Mouse (Mus musculus) c-Kit-positive CD71-positive TER-119-negative erythroid progenitor cells, embryonic 14.5 days (primary cell): Measurements from ENCODE around the gene Wt1.

Experiments used
- DNase-seq: peaks from one replicate; pipeline ENCODE4 v3.0.0-alpha.2; 2013; ENCODE audit warnings: low read depth

Gene Wt1

DNA sequence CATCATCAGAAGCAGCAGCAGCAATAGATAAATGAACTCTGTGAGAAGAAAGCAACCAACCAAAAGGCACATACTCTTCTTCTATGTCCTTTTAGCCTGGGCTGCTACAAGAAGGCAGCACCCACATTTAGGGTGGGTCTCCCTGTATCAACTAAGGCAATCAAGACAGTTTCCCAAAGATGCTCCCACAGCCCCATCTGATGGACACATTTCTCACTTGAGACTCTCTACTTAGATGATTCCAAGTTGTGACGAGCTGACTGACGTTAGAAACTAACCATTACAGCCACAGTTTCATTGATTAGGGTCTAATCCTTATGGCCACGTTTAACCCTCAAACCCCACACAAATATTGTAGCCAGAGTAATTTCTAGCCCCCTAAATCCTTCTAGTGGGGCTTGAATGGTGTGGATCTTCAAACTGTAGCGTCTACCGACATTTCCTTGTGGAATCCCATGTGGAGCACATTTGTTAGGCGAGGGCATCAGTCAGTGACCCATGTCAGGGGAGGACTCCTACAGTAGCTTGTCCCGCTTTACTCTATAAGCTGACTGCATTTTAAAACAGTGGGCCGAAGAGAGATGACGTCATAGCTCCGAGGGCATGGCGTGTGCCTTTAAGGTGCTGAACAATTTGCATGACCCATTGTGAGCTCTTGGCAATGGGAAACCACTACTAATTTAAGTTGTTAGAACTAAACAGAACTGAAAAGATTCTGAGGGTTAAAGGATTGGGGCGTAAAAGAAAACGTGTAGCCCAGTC is 59.6 kb downstream of the Wt1 start:
- no peak for DNase-seq

- DNase-seq: no peak
Observed at GRCm38 (mm10) chr2:105186591-105186990, 60.3 kb downstream of the Wt1 start.

DNA sequence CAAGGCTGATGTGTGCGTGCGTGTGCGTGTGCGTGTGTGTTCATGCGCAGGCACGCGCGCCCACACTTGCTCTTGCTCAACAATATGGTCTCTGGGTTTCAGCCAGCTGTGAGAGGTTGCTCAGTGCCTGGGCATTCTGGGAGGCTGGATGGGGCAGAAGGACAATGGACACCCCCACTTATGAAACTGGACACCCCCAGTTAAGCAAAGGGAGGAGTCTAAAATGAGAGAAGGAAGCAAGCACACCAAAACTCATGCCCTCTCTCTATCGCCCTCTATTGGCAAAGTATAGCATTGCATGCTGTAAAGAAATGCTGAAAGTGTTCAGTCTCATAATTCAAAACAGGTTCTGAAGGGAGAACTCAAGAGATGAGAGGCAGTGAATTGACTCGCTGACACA is 61.9 kb downstream of the Wt1 start:
- DNase-seq: peak; percentile 19

DNA sequence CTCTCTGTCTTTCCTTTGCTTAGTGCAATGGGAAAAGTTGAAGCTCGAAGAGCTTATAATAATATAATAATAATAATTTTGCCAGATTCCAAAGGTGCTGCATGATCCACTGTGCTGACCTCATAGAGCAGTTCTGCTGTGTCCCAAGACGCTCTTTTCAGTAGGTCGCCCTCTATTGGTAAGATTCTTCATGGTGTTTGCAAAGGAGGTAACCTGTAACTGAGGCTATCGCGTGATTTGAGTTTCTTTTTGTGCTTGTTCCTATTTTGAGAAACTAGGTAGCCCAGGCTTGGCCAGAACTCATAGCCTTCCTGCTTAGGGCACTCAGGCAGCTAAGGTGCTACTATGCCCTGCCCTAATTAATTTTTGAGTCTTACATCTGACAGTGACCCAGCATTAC is 63.0 kb downstream of the Wt1 start:
- DNase-seq: no peak

GRCm38 (mm10) chr2:105200152-105200551 is 73.8 kb downstream of the Wt1 start:
- DNase-seq: no peak

GRCm38 (mm10) chr2:105206563-105207174 is 80.3 kb downstream of the Wt1 start:
- no peak for DNase-seq

GRCm38 (mm10) chr2:105212839-105213238 is 86.5 kb downstream of the Wt1 start:
- DNase-seq: no peak

- no peak for DNase-seq
Observed at GRCm38 (mm10) chr2:105215914-105216313, 89.6 kb downstream of the Wt1 start.

DNA sequence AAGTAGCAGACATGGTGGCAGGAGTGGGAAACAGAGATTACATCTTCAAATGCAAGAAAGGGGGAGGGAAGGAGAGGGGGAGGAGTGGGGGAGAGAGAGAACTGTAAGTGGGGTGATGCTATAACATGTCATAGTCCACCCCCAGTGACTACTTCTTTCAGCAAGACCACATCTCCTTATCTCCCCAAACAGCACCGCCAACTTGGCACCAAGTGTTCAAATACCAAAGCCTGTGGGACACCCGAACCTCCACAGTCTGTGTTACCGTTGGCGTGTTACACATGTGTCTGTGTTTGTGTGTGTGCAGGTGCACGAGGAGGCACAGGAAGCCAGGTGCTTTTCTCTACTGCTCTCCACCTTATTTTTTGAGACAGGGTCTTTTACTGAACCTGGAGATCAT is 92.9 kb downstream of the Wt1 start:
- DNase-seq: no peak

- no peak for DNase-seq
Observed at GRCm38 (mm10) chr2:105219664-105220063, 93.3 kb downstream of the Wt1 start.

GRCm38 (mm10) chr2:105220738-105221303 is 94.5 kb downstream of the Wt1 start:
- DNase-seq: no peak
